ENCODE assay signal across 14 mouse cellular contexts in the genomic region with DNA sequence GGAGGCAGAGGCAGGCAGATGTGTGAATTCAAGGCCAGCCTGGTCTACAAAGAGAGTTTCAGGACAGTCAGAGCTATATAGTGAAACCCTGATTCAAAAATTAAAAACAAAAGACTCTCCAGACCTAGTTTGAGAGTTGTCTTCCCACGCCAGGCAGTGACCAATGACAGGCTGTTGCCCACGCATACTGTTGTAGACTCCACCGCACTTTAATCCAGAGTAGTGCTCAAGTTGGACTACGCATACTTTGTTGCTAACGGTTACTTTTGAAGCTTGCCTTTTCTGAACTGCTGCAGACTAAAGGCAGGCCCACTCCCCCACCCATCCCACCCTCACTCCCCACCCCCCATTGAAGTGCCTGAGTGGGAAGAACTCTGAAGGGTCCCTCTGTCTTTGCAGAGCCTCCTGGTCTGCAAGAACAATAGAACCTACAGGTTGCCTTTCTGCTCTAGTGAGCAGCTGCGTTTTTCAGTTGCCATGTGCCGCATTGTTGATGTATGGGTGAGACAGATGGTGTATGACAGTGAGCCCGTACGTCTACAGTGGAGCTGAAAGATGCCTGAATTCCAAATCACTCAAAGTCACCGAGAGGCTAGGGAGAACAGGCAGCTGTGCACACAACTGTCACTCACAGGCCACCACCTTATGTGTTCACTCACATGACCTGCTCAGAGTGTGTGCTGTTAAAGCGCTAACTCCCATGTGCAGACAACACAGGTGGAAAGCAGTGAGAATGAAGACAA. TPM values are rescaled to one million over a fixed set of nuclear protein-coding genes. Genes with fewer than 3 reads are reported as not detected.
A peak's percentile ranks its signal among the peaks of the same experiment; 100 is the strongest.
DNase-seq lines count a peak whose midpoint lies in the region; ATAC-seq lines count a peak whose summit lies in the region.
"Had no signal": no experiment of that assay in that cellular context is flagged by ENCODE, and none has a peak within 500 bp of the region (broad histone marks: within the 10 kb centered on the region; RNA-seq: fewer than 3 reads in every experiment).

No protein-coding gene starts in this region.

- no peaks in the 10 kb centered on the region for H3K9me3 ChIP-seq in forebrain, embryonic 11.5 days (ENCODE audit: control insufficient read depth, low read length)
- H3K9me3 ChIP-seq in neural tube, embryonic 13.5 days, result no peaks in the 10 kb centered on the region
- H3K9me3 ChIP-seq: embryonic facial prominence, embryonic 13.5 days had no signal

- peak; percentile 65 for DNase-seq in heart, adult 11 months
- DNase-seq in heart, adult 18-20 months, result no peak
- DNase-seq in forebrain, embryonic 11.5 days (ENCODE audit: low spot score), result no peak
- DNase-seq in layer of hippocampus, adult 9-11 months, result peak; percentile 67
- DNase-seq in urinary bladder, adult 18-20 months (ENCODE audit: low spot score in 2 of 2), result no peak
- no peak for DNase-seq in cerebellum, adult 9-10 months
- no peak for DNase-seq in spleen, adult 18-20 months
- DNase-seq: adrenal gland, postnatal 36 days; gastrocnemius, postnatal 14 days; kidney, adult 18-20 months; right cerebral cortex, postnatal 4 days had no signal

- ATAC-seq in forebrain, embryonic 11.5 days (replicated peaks; ENCODE audit: low FRiP score), result peak; percentile 86
- peak; percentile 84 for ATAC-seq in neural tube, embryonic 13.5 days (ENCODE audit: low read depth)

- no peaks in the 10 kb centered on the region; the same call in 1 of the 2 replicates for H3K36me3 ChIP-seq in forebrain, embryonic 11.5 days (ENCODE audit: control insufficient read depth, insufficient read depth, low read length)
- peaks cover 69% of the 10 kb centered on the region for H3K36me3 ChIP-seq in neural tube, embryonic 13.5 days

- H3K27ac ChIP-seq in forebrain, embryonic 11.5 days (ENCODE audit: low read depth, low read length), result peak overlapping the region; percentile 32; the same call in 1 of the 2 replicates
- H3K27ac ChIP-seq in neural tube, embryonic 13.5 days (replicated peaks), result no peak overlapping the region
- H3K27ac ChIP-seq: embryonic facial prominence, embryonic 13.5 days had no signal

- WGBS in forebrain, embryonic 11.5 days, result 49% methylated on average over 11 of the region's 11 CpGs
- 31% methylated on average over 11 of the region's 11 CpGs for WGBS in neural tube, embryonic 13.5 days

- no peak overlapping the region for H3K4me2 ChIP-seq in forebrain, embryonic 11.5 days (ENCODE audit: low read depth, low read length, severe bottlenecking)
- H3K4me2 ChIP-seq in neural tube, embryonic 13.5 days, result no peak overlapping the region
- H3K4me2 ChIP-seq: embryonic facial prominence, embryonic 13.5 days; liver, embryonic 11.5 days had no signal

- H3K4me3 ChIP-seq in forebrain, embryonic 11.5 days (ENCODE audit: low read depth, low read length), result no peak overlapping the region
- H3K4me3 ChIP-seq in neural tube, embryonic 13.5 days, result no peak overlapping the region
- H3K4me3 ChIP-seq: embryonic facial prominence, embryonic 13.5 days had no signal

- H3K4me1 ChIP-seq in forebrain, embryonic 11.5 days (replicated peaks; ENCODE audit: control insufficient read depth, insufficient read depth, low read length), result no peaks in the 10 kb centered on the region
- peaks cover 7% of the 10 kb centered on the region; the same call in 1 of the 2 replicates for H3K4me1 ChIP-seq in neural tube, embryonic 13.5 days (replicated peaks)
- H3K4me1 ChIP-seq: embryonic facial prominence, embryonic 13.5 days had no signal

- H3K9ac ChIP-seq in forebrain, embryonic 11.5 days (ENCODE audit: low read length), result no peak overlapping the region
- no peak overlapping the region for H3K9ac ChIP-seq in neural tube, embryonic 13.5 days
- H3K9ac ChIP-seq: embryonic facial prominence, embryonic 13.5 days had no signal

- H3K27me3 ChIP-seq in forebrain, embryonic 11.5 days (ENCODE audit: control insufficient read depth, insufficient read depth, low read length), result no peaks in the 10 kb centered on the region
- no peaks in the 10 kb centered on the region for H3K27me3 ChIP-seq in neural tube, embryonic 13.5 days
- H3K27me3 ChIP-seq: embryonic facial prominence, embryonic 13.5 days had no signal

RNA-seq across cellular contexts. Expression of gene Ogfod1, which starts 29.3 kb away (rescaled TPM):
- 10 to 100 TPM; 31.0 to 35.5 TPM for total RNA-seq in heart, adult 18-20 months (2021)
- 16.3 and 18.7 TPM in 2 replicates for polyA plus RNA-seq in forebrain, embryonic 11.5 days (2014; fragmentation: Nextera tagmentation; extraction: Ambion mirVana)
- 12.8 and 14.2 TPM in 2 replicates for polyA plus RNA-seq in neural tube, embryonic 13.5 days (2015; fragmentation: Nextera tagmentation; extraction: Ambion mirVana)

RNA-seq across cellular contexts. Expression of gene Nudt21, which starts 29.5 kb away (rescaled TPM):
- total RNA-seq in heart, adult 18-20 months (2021), result 10 to 100 TPM; 23.6 to 24.7 TPM
- 195 and 201 TPM in 2 replicates for polyA plus RNA-seq in forebrain, embryonic 11.5 days (2014; fragmentation: Nextera tagmentation; extraction: Ambion mirVana)
- polyA plus RNA-seq in neural tube, embryonic 13.5 days (2015; fragmentation: Nextera tagmentation; extraction: Ambion mirVana), result 96.6 and 98.6 TPM in 2 replicates

RNA-seq across cellular contexts. Expression of gene Bbs2, which starts 32.4 kb away (rescaled TPM):
- 10 to 100 TPM in 1 of 2 experiments, 1 to 10 TPM in 1; 7.6 to 10.1 TPM for total RNA-seq in heart, adult 18-20 months (2021)
- polyA plus RNA-seq in forebrain, embryonic 11.5 days (2014; fragmentation: Nextera tagmentation; extraction: Ambion mirVana), result 23.3 and 23.8 TPM in 2 replicates
- 20.4 and 24.3 TPM in 2 replicates for polyA plus RNA-seq in neural tube, embryonic 13.5 days (2015; fragmentation: Nextera tagmentation; extraction: Ambion mirVana)

RNA-seq across cellular contexts. Expression of gene Amfr, which starts 53.6 kb away (rescaled TPM):
- total RNA-seq in heart, adult 18-20 months (2021), result 100 to 1,000 TPM; 130 to 155 TPM
- polyA plus RNA-seq in forebrain, embryonic 11.5 days (2014; fragmentation: Nextera tagmentation; extraction: Ambion mirVana), result 60.5 and 65.3 TPM in 2 replicates
- 67.1 and 74.4 TPM in 2 replicates for polyA plus RNA-seq in neural tube, embryonic 13.5 days (2015; fragmentation: Nextera tagmentation; extraction: Ambion mirVana)

Comparison
In these comparisons a context has a peak if more than half of its experiments do, and no peak if none do; other contexts are left out.
1. DNase-seq: peak in heart, adult 11 months (single experiment) and layer of hippocampus, adult 9-11 months (single experiment); none in heart, adult 18-20 months (0 of 2), forebrain, embryonic 11.5 days (single experiment), urinary bladder, adult 18-20 months (0 of 2), cerebellum, adult 9-10 months (single experiment) and spleen, adult 18-20 months (0 of 2).